Mouse (Mus musculus): Measurements from ENCODE around the gene Zfp462.

DNA sequence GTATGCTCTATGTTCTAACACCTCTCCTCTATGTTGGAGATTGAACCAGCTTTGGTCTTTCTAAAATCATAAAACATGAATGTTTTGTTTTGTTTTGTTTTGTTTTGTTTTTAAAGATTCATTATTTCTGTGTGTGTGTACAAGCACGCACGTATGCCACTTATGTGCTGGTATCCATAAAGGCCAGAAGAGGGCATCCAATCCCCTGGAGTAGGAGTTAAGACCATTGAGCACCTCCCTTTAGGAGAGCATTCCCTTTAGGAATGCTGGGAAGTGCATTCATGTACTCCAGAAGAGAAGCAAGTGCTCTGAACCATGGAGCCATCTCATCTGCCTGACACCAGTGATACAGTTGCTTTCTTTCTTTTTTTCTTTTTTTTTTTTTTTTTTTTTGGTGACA lies 21.5 kb upstream of the Zfp462 start:
- TF ChIP-seq POLR2A (IDR thresholded peaks at IDR 0.05; ENCODE audit: borderline replicate concordance, low read depth, low read length) = no peak
- TF ChIP-seq CTCF (IDR thresholded peaks at IDR 0.05; ENCODE audit: low read depth, low read length) = no peak

All from bone marrow macrophage, adult 2 months (primary cell).